Mouse (Mus musculus) C2C12 (cell line): ENCODE measurements around the gene 4933424G06Rik.

Experiments
- CEBPB ChIP-seq: IDR thresholded peaks from one replicate; pipeline ENCODE4 v1.6.1; 2011; ENCODE audit warnings: low read depth, mild to moderate bottlenecking, control low read depth, moderate library complexity
- CTCF ChIP-seq: IDR thresholded peaks from one replicate; pipeline ENCODE4 v1.5.1; 2011; ENCODE audit not compliant: control insufficient read depth, insufficient read depth, insufficient read length
- FOSL1 ChIP-seq: IDR thresholded peaks from one replicate; pipeline ENCODE4 v1.8.0; 2011; ENCODE audit warnings: mild to moderate bottlenecking, low read length; ENCODE audit not compliant: poor library complexity, insufficient read depth, severe bottlenecking
- MAX ChIP-seq: IDR thresholded peaks from one replicate; pipeline ENCODE4 v1.6.1; 2011; ENCODE audit warnings: mild to moderate bottlenecking, control low read depth
- MYOD1 ChIP-seq: IDR thresholded peaks from one replicate; pipeline ENCODE4 v1.6.1; 2011; ENCODE audit warnings: low read depth; ENCODE audit not compliant: control insufficient read depth, insufficient read length
- MYOG ChIP-seq: IDR thresholded peaks from one replicate; pipeline ENCODE4 v1.6.1; 2011; ENCODE audit not compliant: control insufficient read depth, insufficient read length; ENCODE audit errors: extremely low read depth
- USF1 ChIP-seq: IDR thresholded peaks from one replicate; pipeline ENCODE4 v1.6.1; 2011; ENCODE audit warnings: low read depth, mild to moderate bottlenecking, control low read depth, moderate library complexity

- no peak for TF ChIP-seq CTCF
- TF ChIP-seq CEBPB, result no peak
- no peak for TF ChIP-seq USF1
- no peak for TF ChIP-seq MAX
- TF ChIP-seq MYOD1, result no peak
- no peak for TF ChIP-seq FOSL1
- TF ChIP-seq MYOG, result no peak
Measured at GRCm38 (mm10) chr1:36709055-36709853, 695 bp upstream of the 4933424G06Rik start.
